Mouse (Mus musculus): ENCODE measurements around the gene Fam166b. TPM values are rescaled to one million over a fixed set of nuclear protein-coding genes. Genes with fewer than 3 reads are reported as not detected.
A peak's percentile ranks its signal among the peaks of the same experiment; 100 is the strongest.

Fam166b gene
- polyA plus RNA-seq, 1 experiment from 2014 or later, result not detected

GRCm38 (mm10) chr4:43391521-43392050 is 37.3 kb downstream of the Fam166b start:
- Histone ChIP-seq H3K9ac (no peak overlapping the region), H3K27me3 (no peaks in the 10 kb centered on the region), H3K36me3 (replicated peaks) (no peaks in the 10 kb centered on the region), H3K4me3 (replicated peaks) (no peak overlapping the region), H3K4me2 (no peak overlapping the region), H3K27ac (replicated peaks) (no peak overlapping the region), H3K9me3 (replicated peaks) (no peaks in the 10 kb centered on the region), H3K4me1 (replicated peaks) (peaks cover 7% of the 10 kb centered on the region; the same call in 1 of the 2 replicates)
- 56% methylated on average over 3 of the region's 3 CpGs for WGBS (ENCODE audit: insufficient replicate concordance)
- peak; percentile 22; the same call in 1 of the 2 replicates for ATAC-seq (ENCODE audit: insufficient read depth)

GRCm38 (mm10) chr4:43389845-43390440 is 39.0 kb downstream of the Fam166b start:
- WGBS (ENCODE audit: insufficient replicate concordance), result 63% methylated on average over 9 of the region's 9 CpGs
- no peaks in the 10 kb centered on the region for H3K36me3 ChIP-seq (replicated peaks)
- no peak overlapping the region for H3K27ac ChIP-seq (replicated peaks)
- no peak overlapping the region for H3K9ac ChIP-seq
- ATAC-seq (ENCODE audit: insufficient read depth), result no peak
- peaks cover 7% of the 10 kb centered on the region; the same call in 1 of the 2 replicates for H3K4me1 ChIP-seq (replicated peaks)
- H3K27me3 ChIP-seq, result no peaks in the 10 kb centered on the region
- H3K4me3 ChIP-seq (replicated peaks), result no peak overlapping the region
- no peaks in the 10 kb centered on the region for H3K9me3 ChIP-seq (replicated peaks)
- H3K4me2 ChIP-seq, result no peak overlapping the region

DNA sequence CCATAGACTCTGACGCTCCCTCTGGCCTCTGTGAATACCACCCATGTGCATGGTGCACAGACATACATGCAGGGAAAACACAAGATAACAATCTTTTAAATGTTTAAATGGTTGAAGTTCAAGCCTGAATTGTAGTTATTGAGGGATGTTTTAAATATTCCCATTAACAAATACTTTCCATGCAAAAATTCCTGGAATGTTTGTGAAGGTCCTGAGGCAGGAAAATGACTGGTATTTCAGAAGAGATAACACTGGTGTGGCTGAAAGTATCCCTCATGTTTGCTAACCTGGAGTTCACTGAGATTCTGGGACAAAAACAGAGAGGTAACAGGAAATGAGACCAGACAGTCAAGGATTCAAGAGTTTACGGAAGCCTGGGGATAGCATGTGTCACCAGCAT is 39.5 kb downstream of the Fam166b start:
- 62% methylated on average over 2 of the region's 2 CpGs for WGBS (ENCODE audit: insufficient replicate concordance)
- no peaks in the 10 kb centered on the region for H3K36me3 ChIP-seq (replicated peaks)

GRCm38 (mm10) chr4:43386932-43387331 is 42.0 kb downstream of the Fam166b start:
- Histone ChIP-seq H3K27me3 (peaks cover 9% of the 10 kb centered on the region), H3K4me3 (replicated peaks) (no peak overlapping the region), H3K27ac (replicated peaks) (no peak overlapping the region), H3K9ac (no peak overlapping the region), H3K36me3 (replicated peaks) (no peaks in the 10 kb centered on the region), H3K4me1 (replicated peaks) (peaks cover 14% of the 10 kb centered on the region; the same call in 1 of the 2 replicates), H3K9me3 (replicated peaks) (no peaks in the 10 kb centered on the region), H3K4me2 (no peak overlapping the region)
- no peak for ATAC-seq (ENCODE audit: insufficient read depth)

More for the DNA sequence above, 39.5 kb downstream of the Fam166b start:
- no peaks in the 10 kb centered on the region for H3K27me3 ChIP-seq
- H3K27ac ChIP-seq (replicated peaks), result no peak overlapping the region
- no peak overlapping the region for H3K4me2 ChIP-seq
- H3K4me3 ChIP-seq (replicated peaks), result no peak overlapping the region
- no peak for ATAC-seq (ENCODE audit: insufficient read depth)
- no peak overlapping the region for H3K9ac ChIP-seq
- H3K9me3 ChIP-seq (replicated peaks), result no peaks in the 10 kb centered on the region
- H3K4me1 ChIP-seq (replicated peaks), result peaks cover 7% of the 10 kb centered on the region; the same call in 1 of the 2 replicates

GRCm38 (mm10) chr4:43384541-43384940 is 44.4 kb downstream of the Fam166b start:
- WGBS (ENCODE audit: insufficient replicate concordance), result 68% methylated on average over 3 of the region's 3 CpGs

DNA sequence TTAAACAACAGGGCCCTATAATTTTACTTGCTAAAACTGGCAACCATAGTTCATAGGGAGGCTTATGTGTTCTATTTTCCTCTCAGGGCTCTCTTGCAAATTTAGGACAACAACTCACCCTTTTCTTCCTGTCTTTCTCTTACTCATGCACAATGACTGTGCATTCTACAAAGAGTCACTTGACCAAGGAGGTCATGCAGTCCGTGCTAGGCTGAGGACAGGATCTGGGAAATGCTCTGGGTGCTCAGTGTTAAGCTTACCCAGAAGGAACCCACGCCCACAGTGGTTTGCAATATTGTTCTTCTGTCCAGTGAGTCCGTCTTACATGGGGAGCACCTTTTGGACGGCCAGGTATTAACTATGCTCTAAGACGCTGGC is 44.9 kb downstream of the Fam166b start:
- 53% methylated on average over 5 of the region's 5 CpGs for WGBS (ENCODE audit: insufficient replicate concordance)
- H3K4me2 ChIP-seq, result no peak overlapping the region
- ATAC-seq (ENCODE audit: insufficient read depth), result no peak

More at GRCm38 (mm10) chr4:43384541-43384940, 44.4 kb downstream of the Fam166b start:
- Histone ChIP-seq H3K4me3 (replicated peaks) (no peak overlapping the region), H3K4me2 (no peak overlapping the region), H3K27ac (replicated peaks) (no peak overlapping the region), H3K27me3 (peaks cover 30% of the 10 kb centered on the region), H3K4me1 (replicated peaks) (peaks cover 18% of the 10 kb centered on the region; the same call in 1 of the 2 replicates), H3K36me3 (replicated peaks) (no peaks in the 10 kb centered on the region), H3K9ac (no peak overlapping the region), H3K9me3 (replicated peaks) (no peaks in the 10 kb centered on the region)
- ATAC-seq (ENCODE audit: insufficient read depth), result no peak

DNA sequence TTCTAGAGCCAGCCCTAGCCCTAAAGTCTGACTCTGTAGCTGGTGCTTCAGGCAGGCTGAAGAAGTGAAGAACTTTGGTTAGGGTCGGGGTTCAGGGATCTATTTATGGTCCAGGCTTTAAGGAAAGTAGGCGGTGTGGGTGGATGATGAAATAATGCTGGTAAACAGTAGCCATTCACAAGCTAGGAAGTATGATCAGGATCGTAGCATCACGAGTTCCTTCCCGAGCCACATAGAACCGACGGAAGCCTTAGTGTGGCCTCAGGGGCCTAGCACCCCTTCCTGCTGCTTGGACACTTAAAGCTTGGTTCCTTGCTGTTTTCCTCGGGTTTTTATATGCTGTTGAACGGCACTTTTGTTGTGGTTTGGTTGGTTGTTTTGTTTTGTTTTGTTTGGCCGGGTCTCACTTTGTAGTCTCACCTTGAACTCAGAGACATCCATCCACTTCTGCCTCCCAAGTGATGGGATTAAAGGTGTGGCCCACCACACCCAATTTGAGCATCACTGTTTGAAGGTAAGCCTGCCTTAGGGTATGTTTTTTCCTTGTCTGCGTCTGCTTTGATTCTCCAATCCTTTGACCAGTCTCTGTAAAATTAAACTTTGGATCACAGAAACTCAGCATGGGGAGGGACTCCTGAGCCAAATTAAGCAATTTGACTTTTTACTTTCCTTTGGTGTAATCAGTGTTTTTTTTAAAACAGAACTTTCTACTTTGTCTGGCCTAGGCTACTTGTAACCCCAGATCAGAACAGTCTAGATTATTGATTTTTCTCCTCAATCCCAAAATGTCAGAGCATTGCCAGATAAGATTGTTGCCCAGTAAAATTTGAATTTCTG is 45.5 kb downstream of the Fam166b start:
- no peak overlapping the region for H3K4me3 ChIP-seq (replicated peaks)
- no peak for ATAC-seq (ENCODE audit: insufficient read depth)
- H3K4me2 ChIP-seq, result no peak overlapping the region
- no peak overlapping the region for H3K27ac ChIP-seq (replicated peaks)
- no peak overlapping the region for H3K9ac ChIP-seq
- no peaks in the 10 kb centered on the region for H3K9me3 ChIP-seq (replicated peaks)
- peaks cover 18% of the 10 kb centered on the region; the same call in 1 of the 2 replicates for H3K4me1 ChIP-seq (replicated peaks)
- peaks cover 30% of the 10 kb centered on the region for H3K27me3 ChIP-seq
- no peaks in the 10 kb centered on the region for H3K36me3 ChIP-seq (replicated peaks)
- 54% methylated on average over 11 of the region's 11 CpGs for WGBS (ENCODE audit: insufficient replicate concordance)

More for the DNA sequence above, 44.9 kb downstream of the Fam166b start:
- Histone ChIP-seq H3K27ac (replicated peaks) (no peak overlapping the region), H3K4me1 (replicated peaks) (peaks cover 18% of the 10 kb centered on the region; the same call in 1 of the 2 replicates), H3K9ac (no peak overlapping the region), H3K27me3 (peaks cover 30% of the 10 kb centered on the region), H3K4me3 (replicated peaks) (no peak overlapping the region), H3K36me3 (replicated peaks) (no peaks in the 10 kb centered on the region), H3K9me3 (replicated peaks) (no peaks in the 10 kb centered on the region)

- ATAC-seq (ENCODE audit: insufficient read depth), result no peak
- H3K4me1 ChIP-seq (replicated peaks), result peaks cover 18% of the 10 kb centered on the region; the same call in 1 of the 2 replicates
- no peaks in the 10 kb centered on the region for H3K36me3 ChIP-seq (replicated peaks)
- 7% methylated on average over 30 of the region's 33 CpGs for WGBS (ENCODE audit: insufficient replicate concordance)
- peaks cover 30% of the 10 kb centered on the region for H3K27me3 ChIP-seq
- H3K4me2 ChIP-seq, result peak overlapping the region; percentile 67
- peak overlapping the region; percentile 18; the same call in 1 of the 2 replicates for H3K9ac ChIP-seq
- H3K4me3 ChIP-seq (replicated peaks), result peak overlapping the region; percentile 55
- no peaks in the 10 kb centered on the region for H3K9me3 ChIP-seq (replicated peaks)
- H3K27ac ChIP-seq (replicated peaks), result 0 out of 2 replicates have a peak overlapping the region, but pooled peaks have one; percentile 33
These were observed 46.5 kb downstream of the Fam166b start for GRCm38 (mm10) chr4:43382155-43383020.

GRCm38 (mm10) chr4:43381408-43382154 is 47.4 kb downstream of the Fam166b start, which contains the start of gene Rusc2:
TSS of gene Rusc2 (plus strand) at chr4:43381979.
- H3K4me3 ChIP-seq (replicated peaks), result peak within 1 kb of the TSS; percentile 55
- H3K27ac ChIP-seq (replicated peaks), result 0 out of 2 replicates have a peak within 1 kb of the TSS, but pooled peaks have one; percentile 33
- H3K4me2 ChIP-seq, result peak within 1 kb of the TSS; percentile 67
- H3K36me3 ChIP-seq (replicated peaks), result no peaks in the 10 kb centered on the region
- H3K27me3 ChIP-seq, result peaks cover 30% of the 10 kb centered on the region
- H3K9me3 ChIP-seq (replicated peaks), result no peaks in the 10 kb centered on the region
- ATAC-seq (ENCODE audit: insufficient read depth), result peak; percentile 70
- 2% methylated on average over 62 of the region's 63 CpGs for WGBS (ENCODE audit: insufficient replicate concordance)
- H3K9ac ChIP-seq, result peak within 1 kb of the TSS; percentile 18; the same call in 1 of the 2 replicates
- H3K4me1 ChIP-seq (replicated peaks), result peaks cover 18% of the 10 kb centered on the region; the same call in 1 of the 2 replicates

GRCm38 (mm10) chr4:43380951-43381350 is 48.0 kb downstream of the Fam166b start:
- no peak overlapping the region for H3K27ac ChIP-seq (replicated peaks)
- peak overlapping the region; percentile 55; the same call in 1 of the 2 replicates for H3K4me3 ChIP-seq (replicated peaks)
- H3K27me3 ChIP-seq, result peaks cover 30% of the 10 kb centered on the region
- H3K36me3 ChIP-seq (replicated peaks), result no peaks in the 10 kb centered on the region
- no peak overlapping the region for H3K9ac ChIP-seq
- H3K9me3 ChIP-seq (replicated peaks), result no peaks in the 10 kb centered on the region
- peak overlapping the region; percentile 67 for H3K4me2 ChIP-seq
- peaks cover 18% of the 10 kb centered on the region; the same call in 1 of the 2 replicates for H3K4me1 ChIP-seq (replicated peaks)
- WGBS (ENCODE audit: insufficient replicate concordance), result 49% methylated on average over 10 of the region's 10 CpGs
- ATAC-seq (ENCODE audit: insufficient read depth), result no peak

Measured in liver, embryonic 15.5 days (tissue).